Mouse (Mus musculus) spleen, embryonic (tissue): ENCODE data around the gene Pus3.

Source experiments
- CTCF ChIA-PET: fragments of 350-600 bp; sonication (Branson Sonifier 250); formaldehyde crosslinking; loops from one replicate; lab custom pipeline; 2022; lab: Charles Lee

Gene Pus3

GRCm38 (mm10) chr9:35558257-35559008 is at the start of gene Pus3, which contains the start of gene Ddx25:
Gene Pus3, plus strand, starts transcription at chr9:35558595.
Gene Ddx25, minus strand, starts transcription at chr9:35558528.
- CTCF ChIA-PET = no interaction called here

GRCm38 (mm10) chr9:35513900-35514299 is 44.5 kb upstream of the Pus3 start:
- CTCF ChIA-PET = no interaction called here

GRCm38 (mm10) chr9:35516182-35516581 is 42.2 kb upstream of the Pus3 start:
- CTCF ChIA-PET = no interaction called here

- CTCF ChIA-PET = no interaction called here
These were observed 41.7 kb upstream of the Pus3 start for GRCm38 (mm10) chr9:35516711-35517110.

GRCm38 (mm10) chr9:35518169-35518568 is 40.2 kb upstream of the Pus3 start, which contains the start of gene Gm1113:
Gene Gm1113, minus strand, starts transcription at chr9:35518269.
- CTCF ChIA-PET = interaction anchor here (0.6 kb wide), 1 partner anchor 91 kb away, joined by 3 read pairs; no protein-coding TSS in a partner anchor

GRCm38 (mm10) chr9:35520631-35521348 is 37.6 kb upstream of the Pus3 start:
- CTCF ChIA-PET = no interaction called here

GRCm38 (mm10) chr9:35522241-35522640 is 36.2 kb upstream of the Pus3 start:
- CTCF ChIA-PET = no interaction called here

- CTCF ChIA-PET = interaction anchor here (0.7 kb wide), 2 partner anchors 37 to 542 kb away, joined by 3 read pairs; no protein-coding TSS in a partner anchor
These were observed 35.4 kb upstream of the Pus3 start for GRCm38 (mm10) chr9:35522821-35523515.

GRCm38 (mm10) chr9:35523541-35523940 is 34.9 kb upstream of the Pus3 start:
- CTCF ChIA-PET = interaction anchor here (0.5 kb wide), 1 partner anchor 1914 kb away, joined by 3 read pairs; no protein-coding TSS in a partner anchor

- CTCF ChIA-PET = interaction anchor here (0.5 kb wide), 1 partner anchor 1913 kb away, joined by 3 read pairs; no protein-coding TSS in a partner anchor
These were observed 34.4 kb upstream of the Pus3 start for GRCm38 (mm10) chr9:35523941-35524411.

GRCm38 (mm10) chr9:35529141-35529540 is 29.3 kb upstream of the Pus3 start:
- CTCF ChIA-PET = interaction anchor here (0.6 kb wide), 1 partner anchor 1251 kb away, joined by 5 read pairs; no protein-coding TSS in a partner anchor

- CTCF ChIA-PET = no interaction called here
These were observed 28.6 kb upstream of the Pus3 start for GRCm38 (mm10) chr9:35529796-35530195.

- CTCF ChIA-PET = no interaction called here
These were observed 25.1 kb upstream of the Pus3 start for GRCm38 (mm10) chr9:35533266-35533665.

GRCm38 (mm10) chr9:35535110-35535509 is 23.3 kb upstream of the Pus3 start:
- CTCF ChIA-PET = interaction anchor here (1.1 kb wide), 1 partner anchor 265 kb away, joined by 4 read pairs; no protein-coding TSS in a partner anchor

- CTCF ChIA-PET = no interaction called here
These were observed 22.5 kb upstream of the Pus3 start for GRCm38 (mm10) chr9:35535876-35536275.

- CTCF ChIA-PET = interaction anchor here (0.6 kb wide), 1 partner anchor 119 kb away, joined by 4 read pairs; no protein-coding TSS in a partner anchor
These were observed 19.2 kb upstream of the Pus3 start for GRCm38 (mm10) chr9:35539001-35539750.

- CTCF ChIA-PET = interaction anchor here (0.6 kb wide), 1 partner anchor 383 kb away, joined by 9 read pairs; no protein-coding TSS in a partner anchor
These were observed 17.4 kb upstream of the Pus3 start for GRCm38 (mm10) chr9:35541024-35541423.

- CTCF ChIA-PET = interaction anchor here (0.6 to 0.7 kb wide), 2 partner anchors 48 to 383 kb away, joined by 3 to 9 read pairs; no protein-coding TSS in a partner anchor
These were observed 16.9 kb upstream of the Pus3 start for GRCm38 (mm10) chr9:35541488-35541887.

GRCm38 (mm10) chr9:35541941-35542340 is 16.5 kb upstream of the Pus3 start:
- CTCF ChIA-PET = interaction anchor here (0.6 to 0.7 kb wide), 3 partner anchors 47 to 665 kb away, joined by 3 read pairs; no protein-coding TSS in a partner anchor
